Mouse (Mus musculus) C2C12 (cell line): ENCODE results near the gene Sox6.

Source experiments
- CEBPB ChIP-seq: IDR thresholded peaks from one replicate; pipeline ENCODE4 v1.6.1; 2011; ENCODE audit warnings: low read depth, mild to moderate bottlenecking, control low read depth, moderate library complexity
- CTCF ChIP-seq: IDR thresholded peaks from one replicate; pipeline ENCODE4 v1.5.1; 2011; ENCODE audit not compliant: control insufficient read depth, insufficient read depth, insufficient read length
- FOSL1 ChIP-seq: IDR thresholded peaks from one replicate; pipeline ENCODE4 v1.8.0; 2011; ENCODE audit warnings: mild to moderate bottlenecking, low read length; ENCODE audit not compliant: poor library complexity, insufficient read depth, severe bottlenecking
- MAX ChIP-seq: IDR thresholded peaks from one replicate; pipeline ENCODE4 v1.6.1; 2011; ENCODE audit warnings: mild to moderate bottlenecking, control low read depth
- MYOD1 ChIP-seq: IDR thresholded peaks from one replicate; pipeline ENCODE4 v1.6.1; 2011; ENCODE audit warnings: low read depth; ENCODE audit not compliant: control insufficient read depth, insufficient read length
- MYOG ChIP-seq: IDR thresholded peaks from one replicate; pipeline ENCODE4 v1.6.1; 2011; ENCODE audit not compliant: control insufficient read depth, insufficient read length; ENCODE audit errors: extremely low read depth
- USF1 ChIP-seq: IDR thresholded peaks from one replicate; pipeline ENCODE4 v1.6.1; 2011; ENCODE audit warnings: low read depth, mild to moderate bottlenecking, control low read depth, moderate library complexity

- no peak for TF ChIP-seq CTCF
- TF ChIP-seq CEBPB = no peak
- no peak for TF ChIP-seq MYOD1
- no peak for TF ChIP-seq USF1
- no peak for TF ChIP-seq MAX
- no peak for TF ChIP-seq MYOG
- no peak for TF ChIP-seq FOSL1
Measured at GRCm38 (mm10) chr7:115747541-115747940, 291.1 kb downstream of the Sox6 start.
